Mouse (Mus musculus) neural tube, embryonic 11.5 days (tissue): ENCODE results near the gene Sept4. TPM values are rescaled to one million over a fixed set of nuclear protein-coding genes. Genes with fewer than 3 reads are reported as not detected.

ENCODE experiments used
- ATAC-seq: fragments of 200-750 bp; cut with Nextera tagmentation; 2 replicates; pipeline ENCODE4 v1.8.0; 2017; ENCODE audit warnings: moderate number of reproducible peaks, mild to moderate bottlenecking, moderate TSS enrichment, moderate library complexity; ENCODE audit not compliant: insufficient read depth, low FRiP score, low TSS enrichment
- DNase-seq: peaks from one replicate; pipeline ENCODE4 v3.0.0-alpha.2; 2015; ENCODE audit warnings: low spot score
- H3K27ac ChIP-seq: fragments of 300-500 bp; sonication (generic); 2 replicates; pipeline ENCODE4 v1.5.1; 2014; ENCODE audit warnings: low read depth, mild to moderate bottlenecking, low read length
- H3K27me3 ChIP-seq: fragments of 300-500 bp; sonication (generic); 2 replicates; pipeline ENCODE4 v1.6.1; 2014; ENCODE audit warnings: mild to moderate bottlenecking, low read length, mixed read lengths; ENCODE audit not compliant: control insufficient read depth, insufficient read depth
- H3K36me3 ChIP-seq: fragments of 300-500 bp; sonication (generic); 2 replicates; pipeline ENCODE4 v1.6.1; 2014; ENCODE audit warnings: mild to moderate bottlenecking, low read length, moderate library complexity, mixed read lengths; ENCODE audit not compliant: control insufficient read depth, insufficient read depth
- H3K4me1 ChIP-seq: fragments of 300-500 bp; sonication (generic); 2 replicates; pipeline ENCODE4 v1.6.1; 2014; ENCODE audit warnings: low read length, mixed read lengths; ENCODE audit not compliant: control insufficient read depth, insufficient read depth
- H3K4me2 ChIP-seq: fragments of 300-500 bp; sonication (generic); 2 replicates; pipeline ENCODE4 v1.6.1; 2014; ENCODE audit warnings: low read depth, mild to moderate bottlenecking, moderate library complexity
- H3K4me3 ChIP-seq: fragments of 300-500 bp; sonication (generic); 2 replicates; pipeline ENCODE4 v1.5.1; 2014; ENCODE audit warnings: low read depth, low read length
- H3K9ac ChIP-seq: fragments of 300-500 bp; sonication (generic); 2 replicates; pipeline ENCODE4 v1.6.1; 2014; ENCODE audit warnings: mild to moderate bottlenecking, low read length
- H3K9me3 ChIP-seq: fragments of 300-500 bp; sonication (generic); 2 replicates; pipeline ENCODE4 v1.6.1; 2016; ENCODE audit warnings: low read length; ENCODE audit not compliant: control insufficient read depth
- WGBS: fragments of 180-500 bp; shearing (Covaris S2); extraction: QIAGEN DNeasy Blood & Tissue Kit; methylation state at CpG from one replicate; pipeline ENCODE4 v1.1.7; 2014; 5-methylcytosine and 5-hydroxymethylcytosine counted together
- polyA plus RNA-seq: library from polyadenylated mRNA; unstranded; fragments of >200 nt; fragmentation: Nextera tagmentation; extraction: Ambion mirVana; gene quantifications from 2 replicates; pipeline ENCODE4 v1.2.1, GENCODE M21; 2014

Gene Sept4
- 8.0 and 8.8 TPM in 2 replicates for polyA plus RNA-seq

GRCm38 (mm10) chr11:87568255-87568953, at the start of gene Sept4:
TSS of gene Sept4 (plus strand) at chr11:87568903.
- DNase-seq (no peak), ATAC-seq (no peak)
- WGBS: 89% methylated on average over 7 of the region's 7 CpGs
- Histone ChIP-seq H3K4me1 (no peaks in the 10 kb centered on the region), H3K36me3 (no peaks in the 10 kb centered on the region), H3K4me2 (no peak within 1 kb of the TSS), H3K27ac (no peak within 1 kb of the TSS), H3K4me3 (no peak within 1 kb of the TSS), H3K9ac (no peak within 1 kb of the TSS), H3K27me3 (no peaks in the 10 kb centered on the region), H3K9me3 (no peaks in the 10 kb centered on the region)

GRCm38 (mm10) chr11:87519260-87519659, 49.4 kb upstream of the Sept4 start:
- DNase-seq: peak; percentile 40
- H3K9ac ChIP-seq: no peak overlapping the region
- no peak for ATAC-seq
- no peaks in the 10 kb centered on the region for H3K4me1 ChIP-seq
- no peak overlapping the region for H3K4me2 ChIP-seq
- WGBS: 11% methylated on average over 2 of the region's 2 CpGs
- H3K27me3 ChIP-seq: no peaks in the 10 kb centered on the region
- H3K36me3 ChIP-seq: no peaks in the 10 kb centered on the region
- no peak overlapping the region for H3K27ac ChIP-seq
- no peaks in the 10 kb centered on the region for H3K9me3 ChIP-seq
- H3K4me3 ChIP-seq: no peak overlapping the region

GRCm38 (mm10) chr11:87523466-87523865, 45.2 kb upstream of the Sept4 start:
- WGBS: 78% methylated on average over 5 of the region's 5 CpGs
- Histone ChIP-seq H3K27me3 (no peaks in the 10 kb centered on the region), H3K9ac (no peak overlapping the region), H3K4me2 (no peak overlapping the region), H3K4me1 (no peaks in the 10 kb centered on the region; the same call in 1 of the 2 replicates), H3K36me3 (no peaks in the 10 kb centered on the region), H3K9me3 (no peaks in the 10 kb centered on the region), H3K4me3 (no peak overlapping the region), H3K27ac (no peak overlapping the region)
- no peak for ATAC-seq
- DNase-seq: no peak

GRCm38 (mm10) chr11:87523967-87524366, 44.7 kb upstream of the Sept4 start:
- H3K4me1 ChIP-seq: no peaks in the 10 kb centered on the region; the same call in 1 of the 2 replicates
- H3K27ac ChIP-seq: no peak overlapping the region
- no peak for ATAC-seq
- no peak for DNase-seq
- no peak overlapping the region for H3K4me2 ChIP-seq
- H3K36me3 ChIP-seq: no peaks in the 10 kb centered on the region
- no peak overlapping the region for H3K4me3 ChIP-seq
- H3K9me3 ChIP-seq: no peaks in the 10 kb centered on the region
- H3K9ac ChIP-seq: no peak overlapping the region
- no peaks in the 10 kb centered on the region for H3K27me3 ChIP-seq

- H3K27me3 ChIP-seq: no peaks in the 10 kb centered on the region
- H3K36me3 ChIP-seq: no peaks in the 10 kb centered on the region
- no peak overlapping the region for H3K4me2 ChIP-seq
- H3K9me3 ChIP-seq: no peaks in the 10 kb centered on the region
- no peaks in the 10 kb centered on the region; the same call in 1 of the 2 replicates for H3K4me1 ChIP-seq
- no peak for DNase-seq
- H3K9ac ChIP-seq: no peak overlapping the region
- no peak overlapping the region for H3K4me3 ChIP-seq
- H3K27ac ChIP-seq: no peak overlapping the region
- ATAC-seq: no peak
Measured at GRCm38 (mm10) chr11:87524780-87525179, 43.9 kb upstream of the Sept4 start.

- WGBS: 75% methylated on average over 3 of the region's 3 CpGs
- Histone ChIP-seq H3K36me3 (no peaks in the 10 kb centered on the region), H3K27ac (no peak overlapping the region), H3K4me2 (no peak overlapping the region), H3K27me3 (no peaks in the 10 kb centered on the region), H3K4me1 (no peaks in the 10 kb centered on the region; the same call in 1 of the 2 replicates), H3K4me3 (no peak overlapping the region), H3K9me3 (no peaks in the 10 kb centered on the region), H3K9ac (no peak overlapping the region)
- DNase-seq (no peak), ATAC-seq (no peak)
Measured at GRCm38 (mm10) chr11:87527364-87527763, 41.3 kb upstream of the Sept4 start.

- Histone ChIP-seq H3K36me3 (no peaks in the 10 kb centered on the region), H3K9ac (no peak overlapping the region), H3K9me3 (no peaks in the 10 kb centered on the region), H3K27me3 (no peaks in the 10 kb centered on the region), H3K27ac (no peak overlapping the region), H3K4me2 (no peak overlapping the region), H3K4me1 (no peaks in the 10 kb centered on the region; the same call in 1 of the 2 replicates), H3K4me3 (no peak overlapping the region)
- DNase-seq (peak; percentile 23), ATAC-seq (no peak)
- WGBS: 49% methylated on average over 4 of the region's 4 CpGs
Measured at GRCm38 (mm10) chr11:87527990-87528389, 40.7 kb upstream of the Sept4 start.

GRCm38 (mm10) chr11:87531695-87532094, 37.0 kb upstream of the Sept4 start:
- no peaks in the 10 kb centered on the region for H3K27me3 ChIP-seq
- H3K9me3 ChIP-seq: no peaks in the 10 kb centered on the region
- WGBS: 53% methylated on average over 6 of the region's 6 CpGs
- H3K9ac ChIP-seq: no peak overlapping the region
- ATAC-seq: no peak
- no peak overlapping the region for H3K4me2 ChIP-seq
- DNase-seq: peak; percentile 28
- no peaks in the 10 kb centered on the region for H3K36me3 ChIP-seq
- H3K4me3 ChIP-seq: no peak overlapping the region
- H3K4me1 ChIP-seq: no peaks in the 10 kb centered on the region
- H3K27ac ChIP-seq: no peak overlapping the region

- H3K27me3 ChIP-seq: no peaks in the 10 kb centered on the region
- no peak overlapping the region for H3K27ac ChIP-seq
- no peak overlapping the region for H3K9ac ChIP-seq
- WGBS: 44% methylated on average over 8 of the region's 8 CpGs
- no peaks in the 10 kb centered on the region for H3K9me3 ChIP-seq
- no peak overlapping the region for H3K4me2 ChIP-seq
- H3K36me3 ChIP-seq: no peaks in the 10 kb centered on the region
- ATAC-seq (no peak), DNase-seq (no peak)
- no peaks in the 10 kb centered on the region for H3K4me1 ChIP-seq
- no peak overlapping the region for H3K4me3 ChIP-seq
Measured at GRCm38 (mm10) chr11:87542285-87542684, 26.4 kb upstream of the Sept4 start.
